Mouse (Mus musculus) heart, adult 2 months (tissue): ENCODE data around the gene Fam173b. TPM values are rescaled to one million over a fixed set of nuclear protein-coding genes. Genes with fewer than 3 reads are reported as not detected.

Experiments
- DNase-seq, 2 experiments: peaks; one replicate each; pipeline ENCODE4 v3.0.0; 2021
- H3K27ac ChIP-seq: fragments of 200-600 bp; 2 replicates; pipeline ENCODE4 v1.8.1; 2022
- H3K27me3 ChIP-seq: fragments of 200-500 bp; 2 replicates; pipeline ENCODE4 v1.6.1; 2012; ENCODE audit warnings: mild to moderate bottlenecking, low read length, inconsistent platforms, mixed read lengths; ENCODE audit not compliant: control insufficient read depth, insufficient read depth
- H3K36me3 ChIP-seq: fragments of 200-500 bp; 2 replicates; pipeline ENCODE4 v1.6.1; 2012; ENCODE audit warnings: low read length, inconsistent platforms; ENCODE audit not compliant: control insufficient read depth, insufficient read depth
- H3K4me1 ChIP-seq: fragments of 200-500 bp; 2 replicates; pipeline ENCODE4 v1.6.1; 2011; ENCODE audit warnings: low read length; ENCODE audit not compliant: control insufficient read depth, insufficient read depth
- H3K4me3 ChIP-seq: fragments of 200-600 bp; 2 replicates; pipeline ENCODE4 v1.8.1; 2022
- H3K79me2 ChIP-seq: fragments of 200-500 bp; replicated peaks from 2 replicates; pipeline ENCODE4 v1.6.1; 2012; ENCODE audit warnings: mild to moderate bottlenecking, inconsistent platforms, low read length, moderate library complexity, mixed read lengths; ENCODE audit not compliant: control insufficient read depth, insufficient read depth
- H3K9ac ChIP-seq: fragments of 200-500 bp; 2 replicates; pipeline ENCODE4 v1.6.1; 2012; ENCODE audit warnings: low read depth, mild to moderate bottlenecking, control low read depth, inconsistent platforms, low read length, mixed read lengths
- CTCF ChIP-seq: fragments of 200-600 bp; IDR thresholded peaks from 2 replicates; pipeline ENCODE4 v1.8.1; 2022; ENCODE audit warnings: antibody characterized with exemption, mild to moderate bottlenecking, moderate library complexity
- EP300 ChIP-seq: fragments of 200-500 bp; IDR thresholded peaks from 2 replicates; pipeline ENCODE4 v1.6.1; 2011; ENCODE audit warnings: low read depth, low read length, control low read depth; ENCODE audit not compliant: insufficient read depth
- POLR2A ChIP-seq: fragments of 200-500 bp; IDR thresholded peaks from 2 replicates; pipeline ENCODE4 v1.6.1; 2011; ENCODE audit warnings: mild to moderate bottlenecking, low read depth, low read length, control low read depth; ENCODE audit not compliant: insufficient read depth
- WGBS: fragments of 180-500 bp; shearing (Covaris S2); methylation state at CpG from one replicate; pipeline ENCODE4 v1.1.7; 2018; 5-methylcytosine and 5-hydroxymethylcytosine counted together
- intact Hi-C: fragments of 180-260 bp; cut with DNase I; formaldehyde crosslinking; loops from one replicate; pipeline ENCODE4 v1.15.1; 2025
- polyA plus RNA-seq: library from polyadenylated mRNA; depleted of rRNA; stranded (reverse); fragments of >200 nt; gene quantifications from 2 replicates; pipeline ENCODE4 v1.2.3, GENCODE M21; 2012; rRNA removed
- total RNA-seq, 2 experiments: library from RNA; stranded (reverse); gene quantifications; 2 replicates each; pipeline ENCODE4 v1.2.3; 2021

The Fam173b gene
- total and polyA plus RNA-seq, 3 experiments, result 11.2 to 22.4 (median 20.0) TPM

DNA sequence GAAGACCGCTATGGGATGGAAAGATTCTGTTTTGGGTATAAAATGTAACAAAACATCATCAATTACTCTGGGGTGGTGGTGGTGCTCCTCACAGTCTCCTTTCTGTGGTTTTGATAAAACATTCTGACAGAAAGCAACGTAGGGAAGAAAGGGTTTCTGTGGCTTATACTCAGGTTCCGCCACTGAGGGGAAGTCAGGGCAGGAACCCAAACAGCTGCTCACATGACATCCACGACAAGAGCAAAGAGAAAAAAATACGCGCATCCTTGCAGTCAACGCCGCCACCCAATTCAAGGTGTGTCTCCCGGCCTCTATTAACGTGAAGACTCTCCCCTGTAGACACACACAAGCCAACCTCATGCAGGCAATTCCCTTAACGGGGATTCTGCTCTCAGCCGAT, 48.0 kb downstream of the Fam173b start:
- whole genome bisulfite sequencing, result 84% methylated on average over 12 of the region's 12 CpGs
- intact Hi-C loops, result no loop called here
- no peaks in the 10 kb centered on the region for H3K36me3 ChIP-seq
- no peaks in the 10 kb centered on the region for H3K27me3 ChIP-seq
- no peak for TF ChIP-seq POLR2A
- TF ChIP-seq CTCF, result no peak
- TF ChIP-seq EP300, result no peak
- DNase-seq, result no peak
- H3K9ac ChIP-seq, result no peak overlapping the region
- no peaks in the 10 kb centered on the region for H3K4me1 ChIP-seq
- H3K4me3 ChIP-seq, result no peak overlapping the region
- no peaks in the 10 kb centered on the region for H3K79me2 ChIP-seq
- H3K27ac ChIP-seq, result no peak overlapping the region

DNA sequence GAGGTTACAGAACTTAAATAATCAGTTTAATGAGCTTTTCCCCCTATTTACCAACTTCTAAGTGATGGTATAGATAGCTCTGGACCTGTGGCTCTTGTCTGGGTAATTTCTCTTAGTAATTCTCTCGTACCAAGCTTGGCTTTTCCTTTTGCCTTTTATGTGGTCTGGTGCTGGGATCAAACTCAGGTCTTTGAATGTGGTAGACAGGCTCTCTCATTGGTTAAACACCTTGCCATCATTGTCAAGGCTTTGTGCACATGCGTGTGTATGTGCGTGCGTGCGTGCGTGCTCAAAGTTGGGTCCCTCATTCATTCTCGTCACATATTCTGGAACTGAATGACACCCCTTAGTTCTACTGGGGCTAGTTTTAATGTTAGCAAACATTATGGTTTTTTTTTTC, 49.2 kb downstream of the Fam173b start:
- Histone ChIP-seq H3K27me3 (no peaks in the 10 kb centered on the region), H3K9ac (no peak overlapping the region), H3K4me1 (no peaks in the 10 kb centered on the region), H3K4me3 (no peak overlapping the region), H3K27ac (no peak overlapping the region), H3K36me3 (no peaks in the 10 kb centered on the region), H3K79me2 (no peaks in the 10 kb centered on the region)
- intact Hi-C loops, result no loop called here
- no peak for DNase-seq
- 93% methylated on average over 7 of the region's 7 CpGs for WGBS
- no peak for TF ChIP-seq CTCF
- TF ChIP-seq POLR2A, result no peak
- no peak for TF ChIP-seq EP300

DNA sequence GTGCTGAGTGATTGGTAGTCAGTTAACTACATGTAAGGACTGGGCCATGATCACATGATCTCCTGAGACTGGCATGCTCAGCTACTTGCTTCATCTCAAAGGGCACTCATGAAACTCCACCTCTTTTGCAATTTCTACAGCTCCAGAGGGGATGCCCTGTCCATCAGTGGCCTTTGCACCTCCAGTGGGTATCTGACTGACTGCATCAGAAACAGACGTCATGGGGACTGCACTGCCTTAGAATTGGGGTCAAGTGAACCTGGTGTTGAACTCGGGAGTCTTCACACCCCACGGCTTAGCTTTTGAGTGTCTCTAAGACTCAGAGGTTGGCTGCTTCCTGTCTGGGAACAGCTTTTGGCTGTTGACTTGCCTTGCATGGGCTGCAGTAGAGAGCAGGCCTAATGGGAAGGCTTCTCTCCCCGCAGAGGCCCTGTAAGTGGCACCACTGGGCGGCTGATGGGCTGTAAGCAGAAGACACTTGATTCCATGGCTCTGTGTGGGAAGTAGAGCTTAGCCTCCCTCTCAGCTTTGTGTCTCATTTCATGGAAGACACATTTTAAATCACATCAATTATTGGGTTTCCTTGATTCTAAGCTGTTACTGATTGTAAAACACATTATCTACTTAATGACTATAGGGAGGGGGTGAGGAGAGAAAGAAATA, 58.6 kb downstream of the Fam173b start:
- Histone ChIP-seq H3K36me3 (no peaks in the 10 kb centered on the region), H3K4me1 (no peaks in the 10 kb centered on the region), H3K79me2 (no peaks in the 10 kb centered on the region), H3K9ac (no peak overlapping the region), H3K27me3 (no peaks in the 10 kb centered on the region), H3K27ac (no peak overlapping the region), H3K4me3 (no peak overlapping the region)
- intact Hi-C loops, result no loop called here
- no peak for TF ChIP-seq EP300
- no peak for TF ChIP-seq CTCF
- TF ChIP-seq POLR2A, result no peak
- no peak for DNase-seq
- WGBS, result 79% methylated on average over 5 of the region's 5 CpGs

DNA sequence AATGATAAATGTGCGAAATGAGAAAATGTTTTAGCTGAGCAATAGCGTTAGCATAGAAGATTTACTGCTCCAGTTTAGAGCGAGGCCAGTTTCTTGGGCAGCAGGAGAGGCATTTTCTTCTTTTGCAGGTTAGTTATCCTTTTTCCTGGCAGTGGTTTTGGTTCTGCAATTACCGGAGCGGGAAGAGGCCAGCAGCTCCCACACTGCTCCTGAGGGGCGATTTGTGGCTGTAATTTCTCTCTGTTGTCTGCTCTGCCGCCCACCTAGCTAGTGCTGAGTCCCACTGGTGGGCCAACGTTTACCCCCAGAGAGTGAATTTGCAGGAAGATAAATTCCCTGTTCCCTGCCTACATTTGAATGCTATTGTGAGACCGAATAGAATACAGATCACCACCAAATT, 59.2 kb downstream of the Fam173b start:
- H3K79me2 ChIP-seq, result no peaks in the 10 kb centered on the region
- no peaks in the 10 kb centered on the region for H3K36me3 ChIP-seq
- no peak overlapping the region for H3K4me3 ChIP-seq
- H3K9ac ChIP-seq, result no peak overlapping the region
- 85% methylated on average over 9 of the region's 9 CpGs for WGBS
- no peaks in the 10 kb centered on the region for H3K27me3 ChIP-seq
- intact Hi-C loops, result no loop called here
- DNase-seq, result no peak
- H3K4me1 ChIP-seq, result no peaks in the 10 kb centered on the region
- no peak overlapping the region for H3K27ac ChIP-seq
- TF ChIP-seq EP300 (no peak), CTCF (no peak), POLR2A (no peak)

DNA sequence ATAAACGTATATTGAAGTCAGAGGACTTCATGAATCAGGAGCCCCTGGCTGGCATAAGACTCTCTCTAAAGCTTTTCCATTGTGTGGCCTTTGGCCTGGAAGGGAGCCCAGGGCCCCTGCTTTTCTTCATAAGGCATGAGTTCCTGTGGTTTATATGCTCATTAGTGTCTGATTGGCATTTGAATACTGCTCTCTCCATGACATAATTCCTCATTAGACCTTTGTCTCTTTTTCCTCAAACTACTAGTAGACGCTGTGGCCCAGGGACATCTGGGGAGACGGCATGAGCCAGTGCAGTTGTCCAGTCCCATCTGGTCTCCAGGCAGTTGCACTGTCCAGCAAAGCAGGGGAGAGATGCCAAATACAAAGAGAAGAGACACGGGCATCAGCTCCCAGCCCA, 60.1 kb downstream of the Fam173b start:
- Histone ChIP-seq H3K4me1 (no peaks in the 10 kb centered on the region), H3K4me3 (no peak overlapping the region), H3K9ac (no peak overlapping the region), H3K36me3 (no peaks in the 10 kb centered on the region), H3K79me2 (no peaks in the 10 kb centered on the region), H3K27me3 (no peaks in the 10 kb centered on the region), H3K27ac (no peak overlapping the region)
- TF ChIP-seq CTCF, result no peak
- no peak for TF ChIP-seq EP300
- TF ChIP-seq POLR2A, result no peak
- no peak for DNase-seq
- intact Hi-C loops, result no loop called here
- 65% methylated on average over 4 of the region's 4 CpGs for WGBS

DNA sequence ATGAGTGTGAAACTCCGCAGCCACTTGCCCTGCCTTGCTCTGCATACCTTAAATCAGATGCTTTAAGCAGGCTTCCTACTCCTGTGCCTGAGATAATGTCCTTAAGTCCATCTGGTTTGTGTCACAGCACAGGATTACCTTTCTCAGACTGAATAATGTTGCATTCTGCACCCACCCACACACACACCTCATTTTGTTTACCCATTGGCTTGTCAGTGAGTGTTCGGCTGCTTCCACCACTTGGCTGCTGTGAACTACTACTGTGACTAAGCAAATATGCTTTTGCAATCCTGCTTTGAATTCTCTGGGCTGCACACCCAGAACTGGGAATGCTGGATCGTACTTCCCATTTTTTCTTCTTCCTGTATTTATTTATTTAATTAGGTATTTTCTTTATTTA, 61.4 kb downstream of the Fam173b start:
- H3K27ac ChIP-seq, result no peak overlapping the region
- no peaks in the 10 kb centered on the region for H3K36me3 ChIP-seq
- intact Hi-C loops, result no loop called here
- 72% methylated on average over 3 of the region's 3 CpGs for WGBS
- DNase-seq, result no peak
- H3K4me3 ChIP-seq, result no peak overlapping the region
- TF ChIP-seq POLR2A, result no peak
- TF ChIP-seq EP300, result no peak
- no peak for TF ChIP-seq CTCF
- H3K4me1 ChIP-seq, result no peaks in the 10 kb centered on the region
- H3K27me3 ChIP-seq, result no peaks in the 10 kb centered on the region
- no peak overlapping the region for H3K9ac ChIP-seq
- no peaks in the 10 kb centered on the region for H3K79me2 ChIP-seq

Other genes with a start within 250 kb of the Fam173b start
- gene Ankrd33b, start 234.1 kb upstream of the Fam173b start, total RNA-seq, result 10 to 100 TPM; 28.6 to 32.8 TPM
- gene Ankrd33b, start 234.1 kb upstream of the Fam173b start, polyA plus RNA-seq, result 7.8 and 16.5 TPM in 2 replicates
- not detected for gene Ropn1l, start 148.1 kb upstream of the Fam173b start, total RNA-seq
- gene Ropn1l, start 148.1 kb upstream of the Fam173b start, polyA plus RNA-seq, result 0.67 and 0.86 TPM in 2 replicates
- 100 to 1,000 TPM; 101 to 121 TPM for gene March6, start 70.8 kb upstream of the Fam173b start, total RNA-seq
- 32.3 and 65.1 TPM in 2 replicates for gene March6, start 70.8 kb upstream of the Fam173b start, polyA plus RNA-seq
- 10 to 100 TPM; 27.1 to 30.7 TPM for gene Cmbl, start 36.5 kb upstream of the Fam173b start, total RNA-seq
- gene Cmbl, start 36.5 kb upstream of the Fam173b start, polyA plus RNA-seq, result 49.6 and 70.3 TPM in 2 replicates
- gene Cct5, start within 50 bp of the Fam173b start, total RNA-seq, result 100 to 1,000 TPM; 131 to 146 TPM
- 64.3 and 112 TPM in 2 replicates for gene Cct5, start within 50 bp of the Fam173b start, polyA plus RNA-seq